Mouse (Mus musculus): ENCODE data around the gene Prdm15.

Prdm15 gene

DNA sequence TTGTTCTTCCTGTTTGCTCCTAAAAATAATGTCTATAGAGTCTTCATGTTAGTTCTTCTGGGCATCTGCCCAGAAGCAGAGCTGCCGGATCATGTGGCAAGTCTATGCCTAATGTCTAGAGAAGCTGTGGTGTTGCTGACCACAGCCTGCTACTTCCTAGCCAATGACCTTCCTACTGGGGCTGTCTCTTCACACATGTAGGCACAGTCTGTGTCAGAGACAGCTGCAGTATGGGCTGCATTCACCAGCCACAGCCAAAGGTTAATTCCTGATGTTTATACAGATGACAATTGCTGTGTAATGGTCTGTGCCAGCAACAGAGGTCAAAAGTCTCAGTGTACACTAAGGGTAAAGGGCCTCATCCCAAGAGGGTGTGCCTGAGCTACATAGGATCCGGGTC is 95.2 kb downstream of the Prdm15 start:
- in situ Hi-C loops (cut with MboI, MseI) = no loop called here

DNA sequence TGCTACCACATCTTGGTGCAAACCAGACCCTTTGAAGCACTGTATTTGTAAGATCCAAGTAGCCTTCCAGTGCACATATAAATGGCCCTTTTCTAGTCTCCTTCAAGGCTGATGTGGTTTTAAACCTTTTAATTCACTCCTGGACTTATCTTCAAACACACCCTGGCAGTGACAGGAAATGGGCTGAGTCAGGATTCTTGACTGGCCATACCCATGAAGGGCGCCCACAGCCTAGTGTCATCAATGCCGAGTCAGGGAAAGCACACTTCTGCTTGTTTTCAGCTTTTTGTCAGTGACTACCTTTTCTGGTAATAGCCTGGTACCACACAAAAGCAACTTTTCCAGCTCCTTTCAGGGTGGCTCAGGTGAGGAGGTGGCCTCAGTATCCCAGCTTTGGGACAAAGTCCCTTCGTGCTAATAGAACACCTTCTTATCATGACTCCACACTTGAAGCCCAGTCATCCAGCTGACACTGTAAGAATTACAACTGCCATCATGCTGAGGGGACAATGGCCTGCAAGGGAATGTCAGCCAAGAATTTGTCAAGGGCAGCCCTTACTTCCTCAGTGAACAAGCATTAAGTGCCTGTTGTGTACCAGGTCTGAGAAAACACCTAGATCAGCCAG is 99.2 kb downstream of the Prdm15 start:
- in situ Hi-C loops (cut with MboI, MseI) = no loop called here

DNA sequence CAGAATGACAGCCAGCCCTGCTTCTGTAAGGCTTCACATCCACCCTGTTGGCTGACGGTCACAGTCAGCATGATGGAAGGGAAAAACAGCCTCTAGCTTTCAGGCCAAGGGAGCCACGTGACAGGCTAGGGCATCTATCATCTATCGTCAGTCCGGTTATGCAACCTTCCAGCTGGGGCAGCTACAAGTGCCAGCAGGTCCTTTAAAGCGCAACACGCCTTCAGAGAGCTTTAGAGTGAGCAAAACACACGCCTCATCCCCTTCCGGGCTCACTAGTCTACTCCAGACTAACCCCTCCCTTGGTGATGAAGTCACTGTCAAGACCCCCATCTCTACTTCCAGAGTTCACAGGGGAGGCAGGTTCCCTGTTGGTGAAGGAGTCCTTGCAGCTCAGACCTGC is 99.8 kb downstream of the Prdm15 start:
- in situ Hi-C loops (cut with MboI, MseI) = no loop called here

DNA sequence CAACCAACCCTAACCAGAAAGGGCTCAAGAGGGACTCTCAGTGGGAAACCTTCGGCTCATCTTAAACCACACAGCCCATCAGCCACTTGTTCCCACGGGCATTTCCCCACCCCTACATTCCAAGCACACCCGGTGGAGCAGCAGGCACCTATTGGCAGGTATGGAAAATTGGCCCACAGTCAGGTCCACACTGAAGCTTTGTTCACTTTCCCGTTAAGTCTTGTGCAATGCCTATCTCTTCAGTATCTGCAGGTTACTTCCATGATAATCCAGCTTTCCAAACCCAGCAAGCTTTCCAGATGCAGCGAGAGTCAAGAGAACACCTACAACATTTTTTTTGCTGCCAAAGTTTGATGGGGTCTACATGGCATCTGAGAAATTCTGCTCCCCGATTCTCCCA is 103.2 kb downstream of the Prdm15 start:
- in situ Hi-C loops (cut with MboI, MseI) = no loop called here

Data from T-helper 1 cell (primary cell).